Mouse (Mus musculus) embryonic facial prominence, embryonic 15.5 days (tissue): ENCODE measurements around the gene Acaca. TPM values are rescaled to one million over a fixed set of nuclear protein-coding genes. Genes with fewer than 3 reads are reported as not detected.

Source experiments
- ATAC-seq: fragments of 200-750 bp; cut with Nextera tagmentation; 2 replicates; pipeline ENCODE4 v1.8.0; 2017; ENCODE audit warnings: low read depth, moderate TSS enrichment; ENCODE audit not compliant: insufficient number of reproducible peaks, low FRiP score, low TSS enrichment
- H3K27ac ChIP-seq: fragments of 300-500 bp; sonication (generic); replicated peaks from 2 replicates; pipeline ENCODE4 v1.5.1; 2015; ENCODE audit warnings: mild to moderate bottlenecking, inconsistent platforms
- H3K27me3 ChIP-seq: fragments of 300-500 bp; sonication (generic); 2 replicates; pipeline ENCODE4 v1.6.1; 2015; ENCODE audit warnings: inconsistent platforms
- H3K36me3 ChIP-seq: fragments of 300-500 bp; sonication (generic); 2 replicates; pipeline ENCODE4 v1.6.1; 2015; ENCODE audit warnings: mild to moderate bottlenecking, inconsistent platforms
- H3K4me1 ChIP-seq: fragments of 300-500 bp; sonication (generic); 2 replicates; pipeline ENCODE4 v1.6.1; 2015; ENCODE audit warnings: inconsistent platforms
- H3K4me2 ChIP-seq: fragments of 300-500 bp; sonication (generic); replicated peaks from 2 replicates; pipeline ENCODE4 v1.6.1; 2015; ENCODE audit warnings: mild to moderate bottlenecking, inconsistent platforms
- H3K4me3 ChIP-seq: fragments of 300-500 bp; sonication (generic); replicated peaks from 2 replicates; pipeline ENCODE4 v1.5.1; 2015; ENCODE audit warnings: mild to moderate bottlenecking, inconsistent platforms
- H3K9ac ChIP-seq: fragments of 300-500 bp; sonication (generic); 2 replicates; pipeline ENCODE4 v1.6.1; 2015; ENCODE audit warnings: inconsistent platforms
- H3K9me3 ChIP-seq: fragments of 300-500 bp; sonication (generic); replicated peaks from 2 replicates; pipeline ENCODE4 v1.6.1; 2016; ENCODE audit warnings: inconsistent platforms
- WGBS: fragments of 180-500 bp; shearing (Covaris S2); methylation state at CpG from one replicate; pipeline ENCODE4 v1.1.7; 2015; 5-methylcytosine and 5-hydroxymethylcytosine counted together
- polyA plus RNA-seq: library from polyadenylated mRNA; unstranded; fragments of >200 nt; fragmentation: Nextera tagmentation; extraction: Ambion mirVana; gene quantifications from 2 replicates; pipeline ENCODE4 v1.2.1, GENCODE M21; 2015

The Acaca gene
- polyA plus RNA-seq, 1 experiment from 2014 or later = 12.3 TPM

DNA sequence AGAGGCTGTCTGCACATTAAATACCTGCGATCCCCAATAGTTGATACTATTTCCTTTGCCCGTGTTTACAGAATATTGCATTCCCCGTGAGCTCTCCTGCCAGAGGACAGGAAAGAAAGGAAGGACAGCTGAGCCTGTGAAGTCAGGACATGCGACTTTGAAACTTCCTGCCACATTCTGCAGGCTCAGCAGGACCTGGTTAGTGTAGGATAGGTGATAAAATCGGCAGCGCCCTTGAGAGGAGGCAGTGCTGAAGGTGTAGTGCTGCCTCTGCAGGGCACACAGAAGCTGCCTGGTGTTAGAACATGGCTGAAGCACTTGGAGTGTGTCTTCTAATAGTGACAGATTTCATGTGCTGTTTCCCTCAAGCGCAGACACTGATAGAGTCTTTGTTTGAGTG, 264.1 kb downstream of the Acaca start:
- H3K4me2 ChIP-seq = no peak overlapping the region
- H3K27me3 ChIP-seq = no peaks in the 10 kb centered on the region
- WGBS = 77% methylated on average over 7 of the region's 7 CpGs
- no peak overlapping the region for H3K27ac ChIP-seq
- H3K9ac ChIP-seq = no peak overlapping the region
- no peak overlapping the region for H3K4me3 ChIP-seq
- no peaks in the 10 kb centered on the region for H3K9me3 ChIP-seq
- no peak for ATAC-seq
- H3K36me3 ChIP-seq = peaks cover 38% of the 10 kb centered on the region; the same call in 1 of the 2 replicates
- no peaks in the 10 kb centered on the region for H3K4me1 ChIP-seq

DNA sequence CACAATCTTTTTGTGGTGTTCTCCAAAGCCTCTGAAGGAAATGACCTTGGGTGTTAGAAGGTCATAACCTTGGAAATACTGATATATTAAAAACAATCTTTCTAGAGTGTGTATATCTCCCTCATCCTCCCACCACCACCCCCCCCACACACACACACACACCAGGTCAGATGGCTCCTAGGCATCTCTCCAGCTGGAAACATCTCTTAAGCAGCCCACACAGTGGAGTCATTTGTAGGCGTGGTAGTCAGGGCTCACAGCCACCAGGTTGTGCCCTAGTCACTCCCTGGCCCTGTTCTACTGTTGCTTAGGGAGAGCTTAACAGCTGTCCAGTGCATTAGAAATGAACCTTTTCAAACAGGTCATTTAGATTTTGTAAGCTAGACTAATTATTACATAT, 265.5 kb downstream of the Acaca start:
- peaks cover 41% of the 10 kb centered on the region; the same call in 1 of the 2 replicates for H3K36me3 ChIP-seq
- no peak for ATAC-seq
- no peaks in the 10 kb centered on the region for H3K27me3 ChIP-seq
- 75% methylated on average over 1 of the region's 1 CpGs for WGBS
- no peak overlapping the region for H3K4me2 ChIP-seq
- no peak overlapping the region for H3K27ac ChIP-seq
- H3K4me1 ChIP-seq = no peaks in the 10 kb centered on the region
- no peak overlapping the region for H3K9ac ChIP-seq
- no peaks in the 10 kb centered on the region for H3K9me3 ChIP-seq
- H3K4me3 ChIP-seq = no peak overlapping the region

DNA sequence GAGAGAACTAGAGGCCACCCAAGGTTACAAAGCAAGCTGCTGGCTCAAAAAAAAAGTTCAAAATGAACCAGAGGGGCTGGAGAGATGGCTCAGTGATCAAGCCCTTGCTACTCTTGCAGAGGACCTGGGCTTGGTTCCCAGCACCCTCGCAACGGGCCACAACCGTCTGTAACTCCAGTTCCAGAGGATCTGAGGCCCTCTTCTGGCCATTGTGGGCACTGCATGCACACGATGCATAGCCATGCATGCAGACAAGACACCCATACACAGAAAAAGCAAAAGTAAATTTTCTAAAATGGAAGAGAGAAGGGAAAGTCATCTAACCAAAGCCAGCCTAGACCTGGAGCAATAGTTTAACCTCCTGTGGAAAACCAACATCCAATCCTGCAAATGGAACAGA, 277.3 kb downstream of the Acaca start:
- Histone ChIP-seq H3K4me1 (0 out of 2 replicates have a peak, but pooled peaks cover 3% of the 10 kb centered on the region), H3K9me3 (0 out of 2 replicates have a peak, but pooled peaks cover 4% of the 10 kb centered on the region), H3K27ac (no peak overlapping the region), H3K36me3 (0 out of 2 replicates have a peak, but pooled peaks cover 4% of the 10 kb centered on the region), H3K4me3 (no peak overlapping the region), H3K9ac (no peak overlapping the region), H3K27me3 (no peaks in the 10 kb centered on the region), H3K4me2 (no peak overlapping the region)
- WGBS = 93% methylated on average over 4 of the region's 4 CpGs
- ATAC-seq = no peak

- WGBS = 36% methylated on average over 4 of the region's 4 CpGs
- Histone ChIP-seq H3K9me3 (0 out of 2 replicates have a peak, but pooled peaks cover 4% of the 10 kb centered on the region), H3K36me3 (no peaks in the 10 kb centered on the region), H3K4me2 (no peak overlapping the region), H3K4me3 (no peak overlapping the region), H3K27me3 (no peaks in the 10 kb centered on the region), H3K27ac (no peak overlapping the region), H3K4me1 (no peaks in the 10 kb centered on the region), H3K9ac (no peak overlapping the region)
- no peak for ATAC-seq
Observed at GRCm38 (mm10) chr11:84410383-84410782, 280.9 kb downstream of the Acaca start.

- Histone ChIP-seq H3K9me3 (0 out of 2 replicates have a peak, but pooled peaks cover 4% of the 10 kb centered on the region), H3K4me2 (no peak overlapping the region), H3K27me3 (no peaks in the 10 kb centered on the region), H3K4me1 (no peaks in the 10 kb centered on the region), H3K36me3 (no peaks in the 10 kb centered on the region), H3K9ac (no peak overlapping the region), H3K4me3 (no peak overlapping the region), H3K27ac (no peak overlapping the region)
- WGBS = 68% methylated on average over 7 of the region's 7 CpGs
- ATAC-seq = no peak
Observed at GRCm38 (mm10) chr11:84410879-84411641, 281.6 kb downstream of the Acaca start.

DNA sequence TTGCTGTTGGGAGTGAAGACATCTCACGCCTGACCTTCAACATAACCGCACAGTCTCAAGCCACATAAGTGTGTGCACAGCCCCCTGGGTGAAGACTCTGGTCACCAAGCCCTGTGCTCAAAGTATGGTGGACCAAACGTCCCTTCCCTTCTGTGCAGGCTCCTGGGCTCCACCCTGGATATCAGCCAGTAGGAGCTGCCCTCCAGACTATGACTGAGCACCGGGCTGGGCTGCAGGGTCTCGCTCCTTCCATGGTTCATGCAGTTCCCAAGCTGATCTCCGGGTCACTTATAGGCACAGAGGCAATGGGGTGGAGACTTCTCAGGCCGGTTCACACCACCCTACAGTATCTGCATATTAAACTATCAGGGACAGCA, 282.2 kb downstream of the Acaca start:
- H3K9ac ChIP-seq = no peak overlapping the region
- H3K4me2 ChIP-seq = no peak overlapping the region
- H3K4me3 ChIP-seq = no peak overlapping the region
- WGBS = 68% methylated on average over 7 of the region's 7 CpGs
- 0 out of 2 replicates have a peak, but pooled peaks cover 1% of the 10 kb centered on the region for H3K9me3 ChIP-seq
- no peak for ATAC-seq
- no peaks in the 10 kb centered on the region for H3K27me3 ChIP-seq
- H3K4me1 ChIP-seq = no peaks in the 10 kb centered on the region
- no peak overlapping the region for H3K27ac ChIP-seq
- H3K36me3 ChIP-seq = no peaks in the 10 kb centered on the region

GRCm38 (mm10) chr11:84412201-84412934, 282.9 kb downstream of the Acaca start:
- Histone ChIP-seq H3K36me3 (no peaks in the 10 kb centered on the region), H3K27ac (no peak overlapping the region), H3K9ac (no peak overlapping the region), H3K4me1 (no peaks in the 10 kb centered on the region), H3K27me3 (no peaks in the 10 kb centered on the region), H3K4me3 (no peak overlapping the region), H3K9me3 (no peaks in the 10 kb centered on the region), H3K4me2 (no peak overlapping the region)
- ATAC-seq = no peak
- 43% methylated on average over 12 of the region's 12 CpGs for WGBS

GRCm38 (mm10) chr11:84413111-84413510, 283.6 kb downstream of the Acaca start:
- Histone ChIP-seq H3K9me3 (no peaks in the 10 kb centered on the region), H3K27me3 (no peaks in the 10 kb centered on the region), H3K36me3 (no peaks in the 10 kb centered on the region), H3K9ac (no peak overlapping the region), H3K4me3 (no peak overlapping the region), H3K4me2 (no peak overlapping the region), H3K27ac (no peak overlapping the region), H3K4me1 (no peaks in the 10 kb centered on the region)
- no peak for ATAC-seq
- 53% methylated on average over 6 of the region's 6 CpGs for WGBS

- Histone ChIP-seq H3K9ac (no peak overlapping the region), H3K4me1 (peaks cover 15% of the 10 kb centered on the region; the same call in 1 of the 2 replicates), H3K36me3 (no peaks in the 10 kb centered on the region), H3K27ac (no peak overlapping the region), H3K4me2 (no peak overlapping the region), H3K27me3 (no peaks in the 10 kb centered on the region), H3K4me3 (no peak overlapping the region), H3K9me3 (no peaks in the 10 kb centered on the region)
- ATAC-seq = no peak
- WGBS = 83% methylated on average over 6 of the region's 6 CpGs
Observed at GRCm38 (mm10) chr11:84420779-84421178, 291.3 kb downstream of the Acaca start.

DNA sequence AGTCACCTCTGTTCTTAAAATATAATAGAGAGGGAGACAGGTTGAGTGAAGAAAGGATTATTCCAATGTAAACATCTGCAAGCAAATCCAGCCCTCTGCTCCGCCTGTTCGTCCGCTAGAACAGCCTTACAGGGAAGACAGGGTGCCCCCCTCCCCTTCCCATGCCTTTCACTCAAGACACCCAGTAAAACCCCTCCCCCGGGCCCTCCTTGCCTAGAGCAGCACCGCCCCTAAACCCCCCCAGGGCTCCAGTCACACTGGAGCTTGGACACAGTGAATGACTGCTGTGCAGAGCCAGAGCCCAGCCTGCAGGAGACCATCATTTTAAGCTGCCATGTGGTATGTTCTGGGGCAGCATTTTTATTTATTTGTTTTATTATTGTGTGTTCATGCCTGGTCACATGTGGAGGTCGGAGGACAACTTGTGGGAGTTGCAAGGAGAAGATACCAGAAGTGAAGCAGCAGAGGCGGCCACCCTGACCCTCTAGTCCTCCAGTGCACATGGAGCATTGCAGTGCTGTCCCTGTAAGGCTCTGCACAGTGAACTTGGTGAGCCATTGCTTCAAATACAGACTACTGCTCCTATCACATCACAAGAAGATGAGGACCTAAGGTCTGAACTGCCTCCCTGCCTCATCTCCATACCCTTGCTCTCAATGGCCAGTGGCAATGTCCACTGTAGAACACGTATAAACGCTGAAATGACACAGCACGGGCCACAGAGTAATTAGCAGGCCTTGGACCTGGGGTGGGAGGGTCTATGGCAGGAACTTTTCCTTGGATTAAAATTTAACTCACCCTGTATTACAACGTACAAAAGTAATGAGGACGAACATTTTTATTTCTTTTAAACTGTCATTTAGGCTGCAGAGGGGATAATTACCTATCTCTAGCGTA, 296.5 kb downstream of the Acaca start:
- 66% methylated on average over 13 of the region's 13 CpGs for WGBS
- peaks cover 15% of the 10 kb centered on the region; the same call in 1 of the 2 replicates for H3K4me1 ChIP-seq
- ATAC-seq = no peak

DNA sequence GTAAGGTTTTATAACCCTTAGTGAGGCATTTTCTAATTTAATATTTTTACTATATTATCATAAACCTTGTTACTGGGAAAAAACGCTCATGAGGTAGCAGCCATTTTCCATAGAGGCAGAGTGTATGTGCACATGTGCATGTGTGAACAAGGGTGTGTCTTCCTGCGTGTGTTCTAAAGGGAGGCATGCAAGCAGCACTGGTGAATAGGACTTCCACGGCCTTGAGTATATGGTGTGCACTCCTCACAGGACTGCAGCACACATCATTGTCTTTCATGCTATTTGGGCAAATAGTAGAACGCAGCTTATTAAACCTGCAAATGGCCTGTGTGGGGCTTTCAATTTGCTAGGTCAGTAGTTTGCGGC, 297.1 kb downstream of the Acaca start:
- no peak overlapping the region for H3K4me2 ChIP-seq
- H3K4me3 ChIP-seq = no peak overlapping the region
- H3K4me1 ChIP-seq = peaks cover 15% of the 10 kb centered on the region; the same call in 1 of the 2 replicates
- no peak overlapping the region for H3K9ac ChIP-seq
- WGBS = 88% methylated on average over 5 of the region's 5 CpGs
- H3K27ac ChIP-seq = no peak overlapping the region
- H3K27me3 ChIP-seq = no peaks in the 10 kb centered on the region
- H3K36me3 ChIP-seq = no peaks in the 10 kb centered on the region
- no peaks in the 10 kb centered on the region for H3K9me3 ChIP-seq
- no peak for ATAC-seq

More for the DNA sequence above, 296.5 kb downstream of the Acaca start:
- Histone ChIP-seq H3K9me3 (no peaks in the 10 kb centered on the region), H3K36me3 (no peaks in the 10 kb centered on the region), H3K27ac (no peak overlapping the region), H3K4me2 (no peak overlapping the region), H3K27me3 (no peaks in the 10 kb centered on the region), H3K4me3 (no peak overlapping the region), H3K9ac (no peak overlapping the region)
